Mouse (Mus musculus): Measurements from ENCODE around the gene Wipi2.

DNA sequence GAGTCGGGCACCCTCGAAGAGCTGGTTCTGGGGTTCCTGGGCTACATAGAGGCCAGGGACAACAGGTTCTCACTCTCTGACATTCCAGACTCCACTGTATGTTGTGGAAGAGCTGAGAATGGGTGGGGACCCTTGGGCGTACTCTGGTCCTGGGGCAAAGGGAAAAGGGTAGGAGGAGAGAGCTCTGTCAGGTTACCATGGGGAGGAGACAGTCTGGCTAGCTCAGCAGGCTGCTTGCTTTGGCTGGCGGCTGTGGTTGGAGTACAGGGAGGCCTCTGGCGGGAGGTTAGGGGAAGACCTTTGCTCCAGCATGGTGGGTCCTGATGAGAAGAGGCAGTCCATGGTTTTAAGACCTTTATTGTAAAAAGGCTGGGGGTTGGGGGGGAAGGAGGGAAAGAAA lies 12.6 kb downstream of the Wipi2 start:
- TF ChIP-seq CTCF (IDR thresholded peaks at IDR 0.05; ENCODE audit: insufficient read depth, low read length) (no peak), POLR2A (IDR thresholded peaks at IDR 0.05; ENCODE audit: borderline replicate concordance, extremely low read depth, low read depth, low read length) (no peak)

Measured in lung, adult 2 months (tissue).